Mouse (Mus musculus) embryo, embryonic 11 days (tissue): ENCODE data around the gene Hba-a1.

ENCODE experiments used
- DNase-seq: peaks from one replicate; pipeline ENCODE4 v3.0.0-alpha.2; 2015

Gene Hba-a1

DNA sequence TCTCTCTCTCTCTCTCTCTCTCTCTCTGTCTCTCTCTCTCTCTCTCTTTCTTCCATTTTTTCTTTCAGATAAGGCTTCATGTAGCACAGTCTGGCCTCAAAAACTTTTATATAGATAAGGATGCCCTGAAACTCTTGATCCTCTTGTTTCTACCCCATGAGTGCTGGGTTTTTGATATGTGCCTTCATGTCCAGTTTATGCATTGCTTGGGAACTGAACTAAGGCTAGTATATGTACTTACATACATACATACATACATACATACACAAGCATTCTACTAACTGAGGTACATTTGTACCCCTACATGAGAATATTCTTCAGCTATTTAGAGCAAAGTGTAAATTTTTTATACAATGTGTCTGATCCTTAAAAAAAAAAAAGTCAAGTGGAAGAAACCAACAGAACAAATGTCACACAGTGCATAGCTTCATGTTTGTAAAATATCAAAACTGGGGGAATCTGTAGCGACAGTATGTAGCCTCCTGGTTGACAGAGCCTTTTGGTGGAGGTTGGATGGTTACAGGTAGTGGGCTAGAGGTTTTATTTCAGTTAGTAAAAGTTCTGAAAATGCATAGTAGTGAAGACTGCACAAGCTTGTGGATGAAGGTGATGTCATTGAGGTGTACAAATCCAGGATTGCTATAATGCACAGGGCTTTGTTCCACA is 14.7 kb downstream of the Hba-a1 start:
- DNase-seq = no peak

DNA sequence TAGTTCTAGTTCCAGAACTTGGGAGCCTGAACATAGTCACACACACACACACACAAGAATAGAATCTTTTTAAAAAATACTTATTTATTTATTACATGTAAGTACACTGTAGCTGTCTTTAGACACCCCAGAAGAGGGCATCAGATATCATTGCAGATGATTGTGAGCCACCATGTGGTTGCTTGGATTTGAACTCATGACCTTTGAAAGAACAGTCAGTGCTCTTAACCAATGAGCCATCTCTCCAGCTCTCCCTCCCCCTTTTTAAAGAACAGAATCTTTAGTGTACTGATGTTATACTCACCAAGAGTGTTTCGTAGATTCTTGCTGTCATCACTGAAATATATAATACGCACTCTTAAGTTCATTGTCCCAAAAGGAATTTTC is 15.2 kb downstream of the Hba-a1 start:
- DNase-seq = no peak

DNA sequence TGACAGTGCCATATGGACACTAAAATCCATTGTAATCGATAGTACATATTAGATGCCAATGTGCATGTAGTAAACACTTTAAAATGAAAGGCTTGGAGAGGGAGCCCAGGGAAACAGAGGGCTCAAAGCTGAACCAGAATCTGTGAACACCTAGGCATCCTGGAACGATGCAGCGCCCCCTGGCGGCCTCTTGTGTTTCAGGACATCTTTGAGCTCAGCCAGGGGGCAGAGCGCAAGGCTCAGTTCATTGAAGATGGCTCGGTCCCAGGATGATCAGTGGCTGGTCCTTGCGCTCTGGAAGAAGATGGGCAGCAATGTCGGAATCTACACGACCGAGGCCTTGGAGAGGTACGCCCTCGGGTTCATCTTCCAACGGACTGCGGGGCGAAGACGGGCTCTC is 16.6 kb downstream of the Hba-a1 start, which contains the start of gene Hbq1a:
TSS of gene Hbq1a (plus strand) at position 205 of the 400 bp plus-strand sequence.
- DNase-seq = peak; percentile 59

DNA sequence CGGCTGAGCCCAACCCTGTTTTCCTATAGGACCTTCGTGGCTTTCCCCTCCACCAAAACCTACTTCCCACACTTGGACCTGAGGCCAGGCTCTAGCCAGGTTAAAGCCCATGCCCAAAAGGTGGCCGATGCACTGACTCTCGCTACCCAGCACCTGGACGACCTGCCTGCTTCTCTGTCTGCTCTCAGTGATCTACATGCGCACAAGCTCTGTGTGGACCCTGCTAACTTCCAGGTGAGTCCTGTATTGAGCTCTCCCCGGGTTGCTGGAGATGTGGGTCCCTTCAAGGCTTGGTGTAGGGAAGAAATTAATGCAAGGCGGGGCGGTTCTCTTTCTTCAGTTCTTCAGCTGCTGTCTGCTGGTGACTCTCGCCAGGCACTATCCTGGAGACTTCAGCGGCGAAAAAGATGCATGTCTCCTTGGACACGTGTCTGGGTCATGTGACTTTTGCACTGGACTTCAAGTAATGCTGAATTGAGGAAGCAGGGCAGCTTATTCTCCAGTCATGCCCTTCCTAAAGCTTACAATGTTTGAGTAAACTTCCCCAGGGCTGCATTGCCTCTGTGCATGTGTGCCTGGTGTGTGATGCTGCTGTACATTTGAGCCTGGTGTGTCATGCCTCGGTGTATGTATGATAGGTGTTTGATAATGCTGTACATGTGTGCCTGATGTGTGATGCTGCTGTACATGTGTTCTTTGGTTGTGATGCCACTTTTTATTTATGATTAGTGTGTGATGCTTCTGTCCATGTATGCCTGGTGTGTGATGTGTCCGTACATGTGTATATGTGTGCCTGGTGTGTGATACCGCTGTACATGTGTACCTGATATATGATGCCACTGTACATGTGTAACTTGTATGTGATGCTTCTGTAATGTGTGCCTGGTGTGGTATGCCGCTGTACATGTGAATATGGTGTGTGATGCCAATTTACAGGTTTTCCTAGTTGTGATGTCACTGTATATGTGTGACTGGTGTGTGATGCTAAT is 17.3 kb downstream of the Hba-a1 start:
- no peak for DNase-seq

DNA sequence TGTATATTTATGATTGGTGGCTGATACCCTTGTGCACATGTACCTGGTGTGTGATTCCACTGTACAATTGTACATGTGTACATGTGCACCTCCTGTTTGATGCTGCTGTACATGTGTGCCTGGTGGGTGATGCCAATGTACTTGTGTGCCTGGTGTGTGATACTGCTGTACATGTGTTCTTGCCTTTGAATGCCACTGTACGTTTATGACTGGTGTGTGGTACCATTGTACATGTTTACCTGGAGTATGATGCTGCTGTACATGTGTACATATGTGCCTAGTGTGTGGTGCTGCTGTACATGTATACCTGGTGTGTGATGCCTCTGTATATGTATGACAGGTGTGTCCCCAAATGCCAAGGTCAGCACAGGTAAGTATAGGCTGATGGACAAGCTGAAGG is 18.2 kb downstream of the Hba-a1 start:
- no peak for DNase-seq

DNA sequence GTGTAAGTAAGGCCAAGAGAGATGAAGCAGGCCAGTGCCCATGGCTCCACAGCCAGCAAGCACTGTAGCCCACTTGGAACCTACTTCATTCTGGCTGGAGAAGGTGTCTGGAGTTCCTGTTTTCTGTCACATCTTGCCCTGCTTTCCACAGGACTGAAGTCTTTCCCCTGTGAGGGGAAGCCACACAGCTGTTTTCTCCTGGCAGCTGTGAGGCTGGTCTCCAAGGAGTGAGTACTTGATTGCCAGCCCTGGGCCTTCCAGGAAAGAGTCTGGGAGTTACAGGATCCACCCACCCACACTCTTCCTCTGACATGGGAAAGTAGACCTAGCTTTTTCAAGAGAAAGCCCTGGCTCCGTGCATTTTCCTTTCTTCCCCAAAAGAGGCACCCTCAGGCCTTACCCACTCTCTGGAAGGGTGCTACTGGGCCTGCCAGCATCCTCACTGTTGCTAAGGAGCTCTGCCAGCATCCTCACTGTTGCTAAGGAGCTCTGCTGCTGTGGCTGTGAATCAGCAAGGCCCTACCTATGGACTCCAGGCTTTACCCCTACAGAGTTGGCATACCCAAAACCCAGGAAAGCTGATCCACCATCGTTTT is 19.6 kb downstream of the Hba-a1 start:
- DNase-seq = no peak

DNA sequence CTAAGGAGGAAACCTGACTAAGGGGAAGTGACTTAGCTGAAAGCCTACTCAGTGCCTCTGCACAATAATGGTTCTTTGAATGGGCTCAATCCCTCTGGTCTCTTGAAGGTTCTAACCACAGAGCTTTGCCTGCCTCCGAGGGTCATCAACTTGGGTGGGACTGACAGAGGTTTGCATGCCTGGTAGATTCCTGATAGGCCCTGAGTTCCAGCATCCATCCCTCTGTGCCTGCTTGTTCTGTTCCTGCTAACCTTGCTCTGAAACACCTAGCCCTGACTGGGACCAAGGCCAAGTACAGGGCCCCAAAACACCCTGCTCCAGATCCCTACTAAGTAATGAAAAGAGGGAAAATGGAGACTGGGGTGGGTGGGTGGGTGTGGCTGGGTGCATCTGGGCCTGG is 20.1 kb downstream of the Hba-a1 start:
- no peak for DNase-seq

DNA sequence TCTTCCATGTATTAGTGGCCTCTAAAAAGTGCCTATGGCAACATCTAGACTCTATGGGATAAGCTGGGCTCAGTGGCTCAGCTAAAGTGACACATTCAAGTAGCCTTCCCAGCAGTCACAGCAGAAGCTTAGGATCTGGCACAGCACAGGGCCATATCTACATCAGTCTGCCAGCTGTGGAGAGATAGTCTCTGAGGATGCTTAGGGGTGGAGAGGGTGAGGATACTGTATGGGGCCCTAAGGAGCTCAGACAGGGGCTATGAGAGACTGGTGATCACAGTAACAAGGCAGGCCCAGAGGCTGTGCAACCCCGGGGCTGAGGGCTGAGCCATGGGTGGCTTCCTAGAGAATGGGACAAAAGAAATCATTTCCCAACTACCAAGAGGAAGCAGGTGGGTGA is 23.7 kb downstream of the Hba-a1 start:
- no peak for DNase-seq

DNA sequence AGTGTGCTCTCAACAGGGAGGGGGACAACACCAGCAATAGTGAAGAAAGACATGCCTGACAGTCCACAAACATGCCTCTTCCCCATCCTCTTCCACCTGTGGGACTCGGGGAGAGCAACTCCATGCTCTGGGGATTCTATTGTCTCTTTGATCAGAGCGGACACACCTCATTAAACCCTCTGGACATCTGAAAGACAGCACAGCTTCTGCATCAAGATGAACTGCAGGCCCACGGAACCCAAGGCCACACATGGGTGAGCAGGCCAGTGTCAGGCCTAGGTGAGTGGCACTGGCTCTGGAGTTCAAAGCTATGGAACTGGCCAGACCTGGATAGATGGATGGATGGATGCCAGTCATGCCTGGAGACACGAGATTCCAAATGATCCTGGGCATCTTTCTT is 26.1 kb downstream of the Hba-a1 start:
- DNase-seq = no peak

DNA sequence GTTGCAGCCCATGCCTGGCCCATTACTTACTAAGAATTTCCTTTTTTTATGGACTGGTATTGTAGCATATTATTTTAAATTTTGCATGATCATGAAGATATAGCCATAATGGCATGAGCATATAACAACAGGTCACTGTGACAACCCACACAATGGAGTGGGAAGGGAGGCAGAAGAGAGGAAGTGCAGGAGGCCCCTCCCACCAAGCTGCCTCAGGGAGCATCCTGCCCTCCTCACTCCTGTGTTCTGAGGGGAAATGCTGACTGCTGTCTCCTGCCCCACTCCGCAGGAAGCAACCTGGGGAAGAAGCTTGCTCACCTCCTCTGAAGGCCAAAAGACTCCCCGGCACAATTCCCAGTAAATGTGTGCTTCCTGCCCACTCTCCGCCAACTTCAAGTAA is 26.6 kb downstream of the Hba-a1 start:
- DNase-seq = no peak

DNA sequence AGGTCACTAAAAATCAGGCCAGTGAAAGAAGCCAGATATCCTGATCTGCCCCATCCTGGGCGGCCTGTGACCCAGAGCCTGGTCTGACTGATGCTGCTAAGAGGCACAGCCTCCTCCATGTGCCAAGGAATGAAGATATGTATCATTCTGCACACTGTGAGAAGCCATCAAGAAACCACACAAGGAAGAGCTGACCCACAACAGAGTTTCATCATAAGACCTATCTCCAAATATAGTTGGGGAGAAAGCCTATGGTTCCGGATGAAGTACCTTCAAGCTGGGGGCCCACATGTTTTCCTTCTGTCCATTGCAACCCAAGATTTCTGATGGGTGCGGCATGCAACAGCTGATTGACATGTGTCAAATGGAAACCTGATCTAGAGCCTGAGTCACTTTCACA is 32.7 kb downstream of the Hba-a1 start:
- DNase-seq = no peak

DNA sequence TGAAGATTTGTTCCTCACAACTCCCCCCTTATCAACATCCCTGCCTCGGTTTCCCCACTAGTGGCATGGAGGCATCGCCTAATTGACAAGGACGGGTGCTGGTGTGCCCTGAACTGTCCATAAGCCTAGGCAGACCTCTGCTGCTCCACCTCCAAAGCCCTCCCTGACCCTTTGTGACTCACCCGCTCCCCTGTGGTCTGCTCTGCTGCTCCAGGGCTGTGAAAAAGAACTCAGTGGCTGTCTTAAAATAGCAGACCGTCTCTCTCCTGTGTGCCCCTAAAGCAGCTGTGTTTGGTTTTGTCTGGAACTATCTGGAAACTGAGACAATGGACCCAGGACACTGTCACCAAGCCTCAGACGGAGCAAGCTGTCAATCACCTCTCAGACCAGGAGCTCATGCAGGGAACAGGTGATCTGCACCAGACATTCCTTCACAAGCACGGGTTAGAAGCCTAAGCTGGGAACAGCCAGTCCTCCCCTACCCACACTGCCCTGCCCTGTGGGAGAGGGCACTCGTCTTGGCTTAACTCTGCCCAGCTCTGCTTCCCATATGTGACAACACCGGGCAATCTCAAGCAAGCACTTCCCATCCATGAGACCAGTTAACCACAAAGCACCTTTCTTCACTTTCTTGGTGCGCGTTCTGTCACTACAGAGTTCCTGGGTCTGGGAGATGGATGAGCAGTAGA is 37.3 kb downstream of the Hba-a1 start:
- no peak for DNase-seq

DNA sequence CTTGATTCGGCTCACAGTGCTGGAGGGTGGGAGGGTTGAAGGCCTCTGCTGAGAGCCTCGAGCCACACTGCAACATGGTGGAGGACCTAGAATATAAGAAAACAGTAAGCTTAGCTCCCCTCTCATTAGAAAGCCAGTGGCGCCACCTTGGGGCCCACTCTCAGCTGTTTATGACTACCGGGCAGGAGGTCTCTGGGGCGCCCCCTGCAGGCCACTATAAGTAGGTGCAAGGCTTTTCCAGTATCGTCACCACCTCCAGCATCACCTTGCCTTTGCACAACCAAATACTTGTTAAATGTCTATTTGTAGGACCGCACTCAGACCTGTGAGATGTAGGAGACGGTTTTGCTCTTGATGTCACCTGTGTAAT is 37.9 kb downstream of the Hba-a1 start:
- peak; percentile 76 for DNase-seq

DNA sequence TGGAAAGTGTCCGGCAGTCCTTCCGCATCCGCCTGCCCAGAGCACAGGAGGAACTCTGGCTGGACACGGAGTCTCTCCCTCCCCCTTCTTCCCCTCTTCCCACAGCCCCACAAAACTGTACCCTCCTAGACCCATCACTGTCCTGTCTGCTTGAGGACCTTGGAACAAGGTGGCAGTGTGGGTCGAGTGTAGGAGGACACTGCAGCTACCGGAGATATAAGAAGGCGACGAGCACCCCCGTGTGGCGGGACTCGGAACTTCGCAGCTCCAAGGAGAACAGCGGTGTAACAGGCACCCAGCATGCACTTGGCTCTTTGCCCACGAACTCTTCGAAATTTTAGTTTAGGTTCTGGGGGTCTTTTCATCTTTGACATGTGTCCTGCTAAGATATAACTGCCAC is 41.3 kb downstream of the Hba-a1 start:
- DNase-seq = peak; percentile 91

DNA sequence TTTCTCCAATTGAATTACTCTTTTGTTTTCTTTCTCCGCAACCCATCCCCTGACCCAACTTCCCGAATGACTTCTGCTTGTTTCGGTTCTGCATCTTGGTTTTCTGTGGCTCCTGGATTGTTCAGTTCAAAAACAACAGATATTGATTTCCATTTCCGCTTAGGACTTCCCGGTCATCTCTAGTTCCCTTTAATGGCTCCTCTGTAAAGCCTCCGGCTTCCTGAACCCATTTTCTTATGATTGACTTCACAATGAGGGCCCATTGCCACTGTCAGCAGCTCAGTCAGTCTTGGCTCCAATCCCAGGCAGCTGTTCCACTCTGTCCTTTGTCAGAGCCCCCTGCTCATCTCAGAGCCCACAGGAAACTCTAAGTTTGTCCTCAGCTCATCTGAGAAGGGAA is 47.8 kb downstream of the Hba-a1 start:
- DNase-seq = no peak

DNA sequence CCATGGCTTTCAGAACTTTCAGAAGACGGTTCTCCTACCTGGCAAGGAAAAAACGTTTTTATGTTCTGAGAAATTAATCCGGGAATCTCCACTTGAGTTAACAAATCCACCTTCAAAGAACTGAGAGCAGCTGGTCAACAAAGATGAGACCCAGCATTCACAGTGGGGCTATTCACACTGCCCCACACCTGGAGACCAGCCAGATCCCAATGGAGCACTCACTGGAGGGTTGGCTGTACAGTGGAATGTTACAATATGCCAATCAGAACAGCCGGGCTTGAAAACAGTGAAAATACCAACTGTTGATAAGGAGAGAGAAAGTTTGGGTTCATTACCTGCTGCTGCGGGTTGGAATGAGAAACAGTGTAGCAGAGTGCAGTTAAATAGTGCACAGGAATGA is 48.5 kb downstream of the Hba-a1 start:
- no peak for DNase-seq

DNA sequence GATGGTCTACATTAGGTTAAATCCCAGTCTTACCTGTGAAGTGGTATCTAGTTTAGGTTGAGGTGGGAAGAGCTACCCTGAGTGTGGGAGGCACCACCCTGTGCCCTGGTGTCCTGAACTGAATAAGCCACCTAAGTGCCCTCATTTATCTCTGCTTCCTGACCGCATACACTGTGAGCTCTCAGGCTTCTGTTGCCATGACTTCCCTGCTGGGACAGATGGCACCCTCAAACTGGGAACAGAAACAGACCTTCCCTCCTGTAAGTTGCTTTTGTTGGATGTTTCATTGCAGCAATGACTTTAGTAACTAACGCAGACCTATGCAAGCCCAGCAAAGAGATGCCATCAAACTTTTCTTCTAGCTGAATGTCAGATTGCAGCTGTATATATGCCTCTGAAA is 49.9 kb downstream of the Hba-a1 start:
- DNase-seq = no peak
